8 mouse cellular contexts compared by ENCODE assay signal in genomic region chr11:90637440-90638311, GRCm38 (mm10). TPM values are rescaled to one million over a fixed set of nuclear protein-coding genes. Genes with fewer than 3 reads are reported as not detected.
DNase-seq lines count a peak whose midpoint lies in the region; ATAC-seq and TF ChIP-seq lines count a peak whose summit lies in the region.

Gene Stxbp4, minus strand, starts transcription at chr11:90638084.
Gene Cox11, plus strand, starts transcription at chr11:90638173.

- TF ChIP-seq RAD21 in MEL (IDR thresholded peaks at IDR 0.05; ENCODE audit: low read depth, low read length), result no peak

- peak within 1 kb of the TSS; percentile 92 for H3K9ac ChIP-seq in MEL (ENCODE audit: control insufficient read depth, low read depth, low read length, poor library complexity, severe bottlenecking)
- H3K9ac ChIP-seq in forebrain, postnatal 0 days, result peak within 1 kb of the TSS; percentile 99
- peak within 1 kb of the TSS; percentile 98 for H3K9ac ChIP-seq in lung, embryonic 15.5 days

- WGBS in cerebellum, adult 2 months, result under 1% methylated on average over 48 of the region's 48 CpGs
- 3% methylated on average over 48 of the region's 48 CpGs for WGBS in forebrain, postnatal 0 days
- under 1% methylated on average over 48 of the region's 48 CpGs for whole genome bisulfite sequencing in lung, embryonic 15.5 days

- peaks cover 8% of the 10 kb centered on the region in 2 experiments for H3K4me1 ChIP-seq in MEL (ENCODE audit: control insufficient read depth in 1 of 2, insufficient read depth in 2 of 2, low read length in 2 of 2)
- H3K4me1 ChIP-seq in cerebellum, adult 2 months (ENCODE audit: control insufficient read depth, insufficient read depth, low read length), result no peaks in the 10 kb centered on the region
- peaks cover 8% of the 10 kb centered on the region; the same call in 1 of the 2 replicates for H3K4me1 ChIP-seq in forebrain, postnatal 0 days (ENCODE audit: insufficient read depth)
- H3K4me1 ChIP-seq in lung, embryonic 15.5 days, result peaks cover 14% of the 10 kb centered on the region

- no peak; a peak in 1 of 6 replicates for TF ChIP-seq CTCF in MEL (IDR thresholded peaks at IDR 0.05 in 2 of 3, conservative IDR thresholded peaks at IDR 0.05 in 1 of 3; ENCODE audit: control insufficient read depth in 1 of 3, insufficient read depth in 1 of 3, low read depth in 2 of 3, low read length in 3 of 3, poor library complexity in 1 of 3, severe bottlenecking in 1 of 3)
- TF ChIP-seq CTCF in cerebellum, adult 2 months (IDR thresholded peaks at IDR 0.05; ENCODE audit: borderline replicate concordance, insufficient read depth, low read depth, low read length), result peak; percentile 37; the same call in 1 of the 2 replicates
- TF ChIP-seq CTCF in forebrain, postnatal 0 days (IDR thresholded peaks at IDR 0.05; ENCODE audit: low read depth), result peak; percentile 65

- H3K36me3 ChIP-seq in MEL (ENCODE audit: control insufficient read depth in 1 of 2, insufficient read depth in 2 of 2, low read length in 2 of 2), result peaks cover 13 to 14% of the 10 kb centered on the region in 2 experiments
- no peaks in the 10 kb centered on the region; the same call in 1 of the 2 replicates for H3K36me3 ChIP-seq in forebrain, postnatal 0 days (ENCODE audit: insufficient read depth)
- H3K36me3 ChIP-seq in lung, embryonic 15.5 days, result peaks cover 18% of the 10 kb centered on the region; the same call in 1 of the 2 replicates

- H3K9me3 ChIP-seq in MEL (replicated peaks; ENCODE audit: insufficient read depth, low read length), result no peaks in the 10 kb centered on the region
- H3K9me3 ChIP-seq in forebrain, postnatal 0 days (ENCODE audit: low read length), result no peaks in the 10 kb centered on the region
- no peaks in the 10 kb centered on the region for H3K9me3 ChIP-seq in lung, embryonic 15.5 days

- H3K4me2 ChIP-seq in forebrain, postnatal 0 days (ENCODE audit: low read depth), result peak within 1 kb of the TSS; percentile 72
- H3K4me2 ChIP-seq in lung, embryonic 15.5 days, result peak within 1 kb of the TSS; percentile 53

- peak; percentile 98 for ATAC-seq in forebrain, postnatal 0 days
- peak; percentile 98 for ATAC-seq in lung, embryonic 15.5 days (ENCODE audit: borderline replicate concordance, extremely low read depth, low FRiP score, low TSS enrichment)

- peak; percentile 98 for DNase-seq in MEL (ENCODE audit: low read depth, low spot score)
- DNase-seq in cerebellum, adult 2 months, result peak; percentile 94 to 95
- peak; percentile 98 for DNase-seq in forebrain, postnatal 0 days
- peak; percentile 96 for DNase-seq in heart, postnatal 4 days
- peak; percentile 92 to 95 for DNase-seq in layer of hippocampus, adult 8-10 months (ENCODE audit: low spot score in 2 of 2)
- peak; percentile 89 for DNase-seq in ovary, adult 18-20 months (ENCODE audit: low spot score)
- peak; percentile 97 for DNase-seq in thymus, postnatal 0 days (ENCODE audit: low spot score)

- peak within 1 kb of the TSS; percentile 81 to 98 for H3K4me3 ChIP-seq in MEL (ENCODE audit: control insufficient read depth in 1 of 2, insufficient read depth in 1 of 2, low read depth in 2 of 2, low read length in 2 of 2)
- H3K4me3 ChIP-seq in cerebellum, adult 2 months (replicated peaks; ENCODE audit: insufficient read depth, low read depth, low read length), result peak within 1 kb of the TSS; percentile 89
- H3K4me3 ChIP-seq in forebrain, postnatal 0 days (ENCODE audit: low read depth, low read length), result peak within 1 kb of the TSS; percentile 93
- peak within 1 kb of the TSS; percentile 90 for H3K4me3 ChIP-seq in lung, embryonic 15.5 days

- no peaks in the 10 kb centered on the region for H3K27me3 ChIP-seq in MEL (ENCODE audit: control insufficient read depth in 1 of 2, insufficient read depth in 2 of 2, low read length in 2 of 2)
- H3K27me3 ChIP-seq in cerebellum, adult 2 months (ENCODE audit: control insufficient read depth, insufficient read depth, low read length), result no peaks in the 10 kb centered on the region
- H3K27me3 ChIP-seq in forebrain, postnatal 0 days (ENCODE audit: insufficient read depth, low read length), result no peaks in the 10 kb centered on the region
- H3K27me3 ChIP-seq in lung, embryonic 15.5 days, result no peaks in the 10 kb centered on the region

- peak within 1 kb of the TSS; percentile 85 for H3K27ac ChIP-seq in MEL (ENCODE audit: control insufficient read depth, low read depth, low read length)
- H3K27ac ChIP-seq in cerebellum, adult 2 months (ENCODE audit: insufficient read depth, low read length), result peak within 1 kb of the TSS; percentile 90
- peak within 1 kb of the TSS; percentile 95 for H3K27ac ChIP-seq in forebrain, postnatal 0 days (ENCODE audit: low read depth, low read length)
- H3K27ac ChIP-seq in lung, embryonic 15.5 days, result peak within 1 kb of the TSS; percentile 95

- peak; percentile 87 to 96 for TF ChIP-seq POLR2A in MEL (IDR thresholded peaks at IDR 0.05; ENCODE audit: control insufficient read depth in 1 of 2, insufficient read depth in 1 of 2, low read depth in 1 of 2, low read length in 2 of 2, poor library complexity in 1 of 2)
- peak; percentile 74 for TF ChIP-seq POLR2A in cerebellum, adult 2 months (IDR thresholded peaks at IDR 0.05; ENCODE audit: borderline replicate concordance, insufficient read depth, low read length)

- peaks cover 22% of the 10 kb centered on the region for H3K79me2 ChIP-seq in MEL (ENCODE audit: control insufficient read depth, insufficient read depth, low read length, poor library complexity)

- 0 out of 4 replicates have a peak, but pooled peaks of 1 of the 2 experiments have one; percentile 30 for TF ChIP-seq EP300 in MEL (IDR thresholded peaks at IDR 0.05; ENCODE audit: low read depth in 1 of 2, low read length in 2 of 2)

TF ChIP-seq in MEL, 35 proteins besides CTCF, POLR2A, EP300 and RAD21 (continues in another document):
- TF ChIP-seq POLR2AphosphoS2 (IDR thresholded peaks at IDR 0.05; ENCODE audit: low read length), result peak; percentile 92
- 0 out of 2 replicates have a peak, but pooled peaks have one; percentile 51 for TF ChIP-seq MYB (IDR thresholded peaks at IDR 0.05; ENCODE audit: low read depth, low read length)
- peak; percentile 70; the same call in 1 of the 2 replicates for TF ChIP-seq KAT2A (conservative IDR thresholded peaks at IDR 0.05; ENCODE audit: low read depth, low read length)
- no peak for TF ChIP-seq USF2 (IDR thresholded peaks at IDR 0.05; ENCODE audit: borderline replicate concordance in 1 of 2, insufficient read depth in 1 of 2, low read depth in 1 of 2, low read length in 2 of 2)
- no peak for TF ChIP-seq RCOR1 (IDR thresholded peaks at IDR 0.05; ENCODE audit: low read depth, low read length)
- peak; percentile 79 for TF ChIP-seq MXI1 (IDR thresholded peaks at IDR 0.05; ENCODE audit: low read depth, low read length)
- TF ChIP-seq NRF1 (IDR thresholded peaks at IDR 0.05; ENCODE audit: insufficient read depth, low read depth, low read length, poor library complexity, severe bottlenecking), result 0 out of 2 replicates have a peak, but pooled peaks have one; percentile 30
- TF ChIP-seq ELF1 (IDR thresholded peaks at IDR 0.05; ENCODE audit: low read depth, low read length), result peak; percentile 74
- TF ChIP-seq SIN3A (IDR thresholded peaks at IDR 0.05; ENCODE audit: low read length), result peak; percentile 98
- TF ChIP-seq ZMIZ1 (IDR thresholded peaks at IDR 0.05; ENCODE audit: low read depth, low read length), result peak; percentile 72; the same call in 1 of the 2 replicates
- TF ChIP-seq JUND (IDR thresholded peaks at IDR 0.05; ENCODE audit: low read depth, low read length), result peak; percentile 9; the same call in 1 of the 2 replicates
- no peak for TF ChIP-seq BHLHE40 (IDR thresholded peaks at IDR 0.05; ENCODE audit: borderline replicate concordance, low read depth, low read length)
- no peak for TF ChIP-seq E2F4 (IDR thresholded peaks at IDR 0.05; ENCODE audit: borderline replicate concordance, low read depth, low read length)
- no peak for TF ChIP-seq TAL1 (IDR thresholded peaks at IDR 0.05; ENCODE audit: low read length)
- no peak for TF ChIP-seq ZC3H11A (IDR thresholded peaks at IDR 0.05; ENCODE audit: low read depth, low read length)
- TF ChIP-seq CHD2 (IDR thresholded peaks at IDR 0.05; ENCODE audit: low read length), result peak; percentile 100
- TF ChIP-seq MAX (IDR thresholded peaks at IDR 0.05; ENCODE audit: low read length), result peak; percentile 56
- no peak for TF ChIP-seq POLR2AphosphoS5 (IDR thresholded peaks at IDR 0.05; ENCODE audit: borderline replicate concordance, low read depth, low read length)
- no peak for TF ChIP-seq MEF2A (IDR thresholded peaks at IDR 0.05; ENCODE audit: extremely low read depth, insufficient replicate concordance, low read depth, low read length, poor library complexity, severe bottlenecking)
- 0 out of 2 replicates have a peak, but pooled peaks have one; percentile 7 for TF ChIP-seq GATA1 (IDR thresholded peaks at IDR 0.05; ENCODE audit: low read depth, low read length)
- peak; percentile 93 for TF ChIP-seq NELFE (IDR thresholded peaks at IDR 0.05; ENCODE audit: low read depth, low read length)

RNA-seq across cellular contexts. Expression of gene Stxbp4, which starts in this region (rescaled TPM):
- total RNA-seq in MEL (2012; rRNA removed), result 3.5 and 4.0 TPM in 2 replicates
- 1 to 10 TPM in 1 of 2 experiments, not detected in 1; 4.9 TPM for polyA plus RNA-seq in MEL (2012; ENCODE audit: insufficient read depth in 1 of 2, insufficient read length in 2 of 2, low read depth in 1 of 2, low replicate concordance in 2 of 2, missing spikeins in 1 of 2)
- polyA plus RNA-seq in cerebellum, adult 2 months (2012; rRNA removed), result 7.4 and 8.1 TPM in 2 replicates
- 9.2 and 10.5 TPM in 2 replicates for total RNA-seq in forebrain, postnatal 0 days (2014; rRNA removed)
- polyA plus RNA-seq in forebrain, postnatal 0 days (2015; fragmentation: Nextera tagmentation; extraction: Ambion mirVana), result 4.2 and 8.1 TPM in 2 replicates
- total RNA-seq in heart, postnatal 4 days (2021), result 1 to 10 TPM; 5.9 to 6.0 TPM
- total RNA-seq in layer of hippocampus, adult 8-10 months (2022), result 10 to 100 TPM; 12.6 to 20.2 (median 15.5) TPM
- polyA plus RNA-seq in lung, embryonic 15.5 days (2015; fragmentation: Nextera tagmentation; extraction: Ambion mirVana), result 21.4 and 22.6 TPM in 2 replicates
- polyA plus RNA-seq in thymus, postnatal 0 days (2015; fragmentation: Nextera tagmentation; extraction: Ambion mirVana), result 6.3 and 7.2 TPM in 2 replicates

RNA-seq across cellular contexts. Expression of gene Cox11, which starts in this region (rescaled TPM):
- 19.3 and 22.1 TPM in 2 replicates for total RNA-seq in MEL (2012; rRNA removed)
- polyA plus RNA-seq in MEL (2012; ENCODE audit: insufficient read depth in 1 of 2, insufficient read length in 2 of 2, low read depth in 1 of 2, low replicate concordance in 2 of 2, missing spikeins in 1 of 2), result 10 to 100 TPM in 1 of 2 experiments, not detected in 1; 21.0 TPM
- 31.5 and 31.7 TPM in 2 replicates for polyA plus RNA-seq in cerebellum, adult 2 months (2012; rRNA removed)
- total RNA-seq in forebrain, postnatal 0 days (2014; rRNA removed), result 21.4 and 22.5 TPM in 2 replicates
- polyA plus RNA-seq in forebrain, postnatal 0 days (2015; fragmentation: Nextera tagmentation; extraction: Ambion mirVana), result 30.9 and 36.9 TPM in 2 replicates
- 10 to 100 TPM; 22.8 to 24.7 TPM for total RNA-seq in heart, postnatal 4 days (2021)
- total RNA-seq in layer of hippocampus, adult 8-10 months (2022), result 10 to 100 TPM; 22.7 to 29.0 (median 26.8) TPM
- polyA plus RNA-seq in lung, embryonic 15.5 days (2015; fragmentation: Nextera tagmentation; extraction: Ambion mirVana), result 35.5 and 39.2 TPM in 2 replicates
- polyA plus RNA-seq in thymus, postnatal 0 days (2015; fragmentation: Nextera tagmentation; extraction: Ambion mirVana), result 23.2 and 31.1 TPM in 2 replicates

Comparison
In these comparisons a context has a peak if more than half of its experiments do, and no peak if none do; other contexts are left out.
1. Peak in every context shown above with its lines: DNase-seq, ATAC-seq, H3K4me3 ChIP-seq and H3K27ac ChIP-seq.
2. CTCF ChIP-seq: peak in cerebellum, adult 2 months (single experiment) and forebrain, postnatal 0 days (single experiment); none in MEL (0 of 3).